Mouse (Mus musculus): Measurements from ENCODE around the gene Dnaic2.

Dnaic2 gene

DNA sequence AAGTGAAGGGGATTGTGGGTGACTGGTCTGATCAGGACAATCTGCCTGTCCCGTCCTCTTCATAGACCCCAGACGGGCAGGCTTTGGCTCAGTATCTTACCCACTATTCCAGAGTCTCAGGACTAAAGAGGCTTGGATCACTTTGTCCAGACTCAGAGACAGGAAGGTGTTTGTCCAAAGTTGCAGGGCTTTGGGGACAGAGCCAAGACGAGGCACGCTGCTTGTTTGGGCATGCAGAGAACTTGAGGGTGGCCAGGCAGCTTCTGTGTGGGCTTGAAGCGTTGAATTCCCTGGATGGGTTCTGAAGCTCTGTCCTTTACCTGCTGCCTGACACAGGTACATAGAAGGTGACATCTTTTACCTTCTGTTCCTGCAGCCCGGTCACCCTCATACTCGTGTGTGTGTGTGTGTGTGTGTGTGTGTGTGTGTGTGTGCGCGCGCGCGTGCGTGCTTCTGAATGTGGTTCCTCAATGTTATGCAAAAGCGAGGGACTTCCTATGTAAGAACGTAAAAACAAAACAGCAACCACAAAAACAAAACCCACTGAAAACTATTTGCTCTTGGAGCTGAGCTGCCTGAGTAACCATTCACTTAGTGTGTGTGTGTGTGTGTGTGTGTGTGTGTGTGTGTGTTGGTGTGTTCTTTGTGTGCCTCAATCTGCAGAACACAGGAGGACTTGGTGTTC, 24.8 kb upstream of the Dnaic2 start:
- DNase-seq: no peak

- no peak for DNase-seq
Measured at GRCm38 (mm10) chr11:114702996-114703361, 24.2 kb upstream of the Dnaic2 start.

GRCm38 (mm10) chr11:114704071-114704913, 22.9 kb upstream of the Dnaic2 start:
- no peak for DNase-seq

DNA sequence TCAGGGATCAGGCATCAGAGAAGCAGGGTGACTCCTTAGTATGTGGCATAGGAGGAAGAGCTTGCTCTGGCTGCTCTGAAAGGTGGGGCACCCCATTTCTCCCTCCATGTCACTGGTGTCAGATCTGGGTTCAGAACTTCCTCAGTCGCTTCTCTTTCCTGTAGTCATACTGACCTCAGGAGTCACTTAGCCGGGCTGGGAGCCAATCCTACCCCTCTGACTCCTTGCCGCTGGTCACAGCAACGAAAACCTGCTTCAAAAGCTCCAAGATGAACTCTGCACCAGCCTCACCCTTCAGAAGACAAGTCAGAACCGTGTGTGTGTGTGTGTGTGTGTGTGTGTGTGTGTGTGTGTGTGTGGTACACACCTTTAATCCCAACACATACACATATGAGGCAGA, 20.9 kb upstream of the Dnaic2 start:
- DNase-seq: no peak

GRCm38 (mm10) chr11:114711393-114711792, 15.8 kb upstream of the Dnaic2 start:
- no peak for DNase-seq

DNA sequence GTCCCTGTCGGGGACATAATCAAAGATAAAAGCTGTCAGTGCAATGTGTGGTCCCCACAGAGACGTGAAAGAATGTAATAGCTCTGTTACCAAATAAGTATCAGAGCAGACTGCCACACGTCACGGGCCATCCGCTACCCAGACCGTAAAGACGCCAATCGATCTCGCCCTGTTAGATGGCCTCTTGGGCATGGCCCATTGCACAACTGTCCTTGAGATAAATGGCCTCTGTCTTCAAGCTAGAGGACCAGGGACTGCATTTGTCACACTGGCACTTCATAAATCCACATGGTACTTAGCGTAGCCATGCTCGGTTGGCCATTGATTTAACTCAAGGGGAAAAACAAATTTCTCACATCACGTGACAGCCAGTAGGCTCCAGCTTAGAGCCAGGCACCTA, 15.3 kb upstream of the Dnaic2 start:
- no peak for DNase-seq

GRCm38 (mm10) chr11:114714526-114714925, 12.7 kb upstream of the Dnaic2 start:
- DNase-seq: no peak

GRCm38 (mm10) chr11:114715531-114715930, 11.7 kb upstream of the Dnaic2 start:
- DNase-seq: no peak

- DNase-seq: no peak
Measured at GRCm38 (mm10) chr11:114720535-114720934, 6.7 kb upstream of the Dnaic2 start.

DNA sequence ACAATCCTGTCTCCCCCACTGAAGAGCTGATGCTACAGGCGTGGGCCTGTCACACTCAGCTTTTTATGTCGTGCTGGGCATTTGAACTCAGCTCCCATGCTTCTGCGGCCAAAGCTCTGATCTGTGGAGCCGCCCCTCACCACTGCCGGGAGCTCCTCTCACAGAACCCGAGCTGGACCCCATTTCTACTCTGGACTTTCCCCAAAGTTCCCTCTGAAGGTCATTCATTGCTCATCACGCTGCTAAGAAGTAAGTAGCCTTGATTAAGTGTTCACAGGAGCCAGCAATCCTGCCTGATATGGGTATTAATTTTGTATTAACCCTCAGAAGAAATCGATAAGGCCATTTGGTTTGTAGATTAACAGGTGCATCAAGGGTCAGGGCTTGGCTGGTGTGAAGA, 4.8 kb upstream of the Dnaic2 start:
- no peak for DNase-seq

DNA sequence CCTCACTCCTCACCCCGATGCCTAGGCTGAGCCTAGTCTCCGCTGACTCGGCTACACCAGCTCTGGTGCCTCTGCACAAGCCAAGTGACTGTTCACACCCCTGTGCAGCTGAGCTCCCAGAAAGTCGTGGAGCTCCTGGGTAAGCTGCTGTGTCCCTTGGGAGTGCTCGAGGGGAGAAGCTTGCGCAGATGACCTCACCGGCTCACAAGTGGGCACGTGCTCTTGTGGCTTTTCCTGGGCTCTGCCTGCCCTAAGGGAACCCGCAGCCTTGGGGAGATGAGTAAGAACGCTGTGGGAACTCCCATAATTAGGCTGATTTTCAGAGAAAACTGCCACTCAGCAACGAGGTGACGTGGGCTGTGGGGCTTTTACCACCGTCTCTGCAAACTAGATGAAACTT, 4.2 kb upstream of the Dnaic2 start:
- peak; percentile 41 for DNase-seq

GRCm38 (mm10) chr11:114724787-114725590, 2.2 kb upstream of the Dnaic2 start:
- DNase-seq: peak; percentile 69

DNA sequence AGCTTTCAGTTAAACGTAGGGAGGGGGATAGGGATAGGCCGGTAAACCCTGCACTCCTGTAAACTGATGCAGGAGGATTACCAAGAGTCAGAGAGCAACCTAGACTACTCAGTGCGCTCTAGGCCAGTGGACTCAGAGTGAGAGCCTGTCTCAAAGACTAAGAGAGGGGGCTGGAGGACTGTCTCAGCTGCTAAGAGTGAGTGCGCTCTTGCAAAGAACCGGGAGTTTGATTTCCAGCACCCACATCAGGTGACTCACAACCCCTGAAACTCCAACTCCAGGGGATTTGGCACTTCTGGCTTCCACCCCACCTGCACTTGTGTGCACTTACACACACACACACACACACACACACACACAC, 598 bp downstream of the Dnaic2 start:
- DNase-seq: no peak

DNA sequence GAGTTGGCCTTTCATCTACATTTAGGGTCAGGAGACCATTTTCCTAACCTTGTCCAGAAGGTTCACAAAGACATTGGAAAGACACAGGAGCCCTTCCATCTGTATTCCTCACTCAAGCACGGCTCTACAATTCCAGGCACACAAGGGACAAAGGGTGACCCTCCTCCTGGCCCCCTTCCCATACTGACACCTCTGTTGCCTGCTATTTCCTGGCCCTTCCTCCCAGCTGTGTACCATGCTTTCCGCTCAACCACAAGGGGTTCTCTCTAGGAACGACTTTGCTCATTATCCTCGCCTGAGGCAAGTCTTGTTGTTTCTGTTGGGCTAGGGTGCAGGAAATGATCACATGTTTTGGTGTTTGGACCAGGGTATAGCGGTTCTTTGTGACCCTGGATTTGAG, 1.1 kb downstream of the Dnaic2 start:
- DNase-seq: peak; percentile 76

DNA sequence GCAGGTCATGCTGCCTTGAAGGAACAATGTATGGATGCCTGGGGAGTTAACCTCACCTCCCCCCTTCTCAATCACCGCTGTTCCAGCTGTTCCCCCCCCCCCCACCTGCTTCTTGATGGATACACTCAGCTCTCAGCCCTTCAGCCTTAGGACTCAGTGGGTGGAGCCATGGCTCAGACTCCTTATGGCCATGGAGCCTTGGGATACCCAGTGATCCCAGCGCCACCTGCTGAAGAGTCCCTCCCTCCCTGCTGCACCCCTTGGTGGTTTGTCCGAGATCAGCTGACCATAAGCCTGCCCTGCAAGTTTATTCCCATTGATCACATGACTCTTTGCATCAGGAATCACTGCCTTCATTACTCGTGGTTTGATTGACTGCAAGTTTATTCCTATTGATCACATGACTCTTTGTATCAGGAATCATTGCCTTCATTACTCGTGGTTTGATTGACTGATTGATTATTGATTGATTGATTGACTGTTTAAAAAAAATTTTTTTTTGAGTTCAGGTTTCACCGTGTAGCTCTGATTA, 2.7 kb downstream of the Dnaic2 start:
- no peak for DNase-seq

GRCm38 (mm10) chr11:114731711-114732110, 4.5 kb downstream of the Dnaic2 start:
- DNase-seq: no peak

DNA sequence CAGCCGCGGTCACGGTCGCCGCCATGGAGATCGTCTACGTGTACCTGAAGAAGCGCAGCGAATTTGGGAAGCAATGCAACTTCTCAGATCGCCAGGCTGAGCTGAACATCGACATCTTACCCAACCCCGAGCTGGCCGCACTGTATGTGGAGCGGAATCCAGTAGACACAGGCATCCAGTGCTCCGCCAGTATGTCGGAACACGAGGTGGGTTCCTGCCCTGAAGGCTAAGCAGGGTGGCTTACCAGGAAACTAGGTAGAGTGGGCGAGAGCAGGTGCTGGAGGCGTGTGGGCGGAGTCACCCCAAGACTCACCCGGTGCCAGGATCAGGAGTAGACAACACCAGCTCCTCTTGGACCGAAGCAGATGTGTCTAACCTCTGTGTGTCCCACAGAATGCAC, 5.7 kb downstream of the Dnaic2 start:
- no peak for DNase-seq

GRCm38 (mm10) chr11:114736111-114736510, 8.9 kb downstream of the Dnaic2 start:
- DNase-seq: no peak

- peak; percentile 72 for DNase-seq
Measured at GRCm38 (mm10) chr11:114736913-114737624, 9.9 kb downstream of the Dnaic2 start.

DNA sequence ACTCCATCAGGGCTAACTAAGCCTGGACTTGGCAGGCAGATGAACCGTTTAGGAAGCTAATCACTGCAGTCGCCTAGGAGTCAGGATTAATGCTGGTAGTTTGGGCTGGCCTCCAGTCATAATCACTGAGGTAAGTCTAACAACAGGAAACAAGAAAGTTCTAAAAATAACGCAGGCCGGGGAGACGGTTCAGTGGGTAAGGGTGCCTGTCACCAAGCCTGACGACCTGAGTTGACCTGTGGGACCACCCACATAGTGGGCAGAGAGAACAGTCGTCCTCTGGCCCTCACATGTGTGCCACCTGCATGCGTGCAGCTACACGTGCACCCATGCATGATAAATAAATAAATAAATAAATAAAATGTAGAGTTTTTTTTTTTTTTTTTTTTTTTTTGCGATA, 13.4 kb downstream of the Dnaic2 start:
- DNase-seq: no peak

DNA sequence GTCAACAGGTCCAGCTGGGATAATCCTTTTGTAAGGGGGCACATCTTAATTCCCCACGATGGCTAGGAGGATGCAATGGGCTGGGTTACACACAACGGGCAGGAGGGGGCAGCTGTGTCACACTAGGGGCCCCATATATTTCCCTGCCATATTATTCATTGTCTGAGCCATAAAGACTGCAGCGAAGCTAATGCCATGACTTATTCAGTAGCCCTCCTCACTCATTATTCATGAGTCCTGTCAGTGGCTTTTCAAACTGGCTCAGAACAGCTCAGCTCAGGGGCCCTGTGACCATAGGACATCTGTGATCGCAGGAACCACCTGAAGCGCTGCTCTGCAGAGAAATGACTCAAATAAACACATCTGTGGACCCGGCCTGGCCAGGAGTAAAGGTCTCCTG, 14.2 kb downstream of the Dnaic2 start:
- no peak for DNase-seq

GRCm38 (mm10) chr11:114745134-114745533, 17.9 kb downstream of the Dnaic2 start:
- DNase-seq: peak; percentile 93
